Mouse (Mus musculus) brain, embryonic 14.5 days (tissue): ENCODE results near the gene Creld1. TPM values are rescaled to one million over a fixed set of nuclear protein-coding genes. Genes with fewer than 3 reads are reported as not detected.

Experiments
- DNase-seq: peaks from one replicate; pipeline ENCODE4 v3.0.0-alpha.2; 2011; ENCODE audit warnings: low read depth
- CTCF ChIP-seq: fragments of 200-500 bp; IDR thresholded peaks from 2 replicates; pipeline ENCODE4 v1.5.1; 2012; ENCODE audit warnings: inconsistent platforms, mild to moderate bottlenecking, moderate library complexity, borderline replicate concordance; ENCODE audit not compliant: insufficient read depth, insufficient read length; ENCODE audit errors: extremely low read depth
- POLR2A ChIP-seq: fragments of 200-500 bp; IDR thresholded peaks from 2 replicates; pipeline ENCODE4 v1.6.1; 2012; ENCODE audit warnings: mild to moderate bottlenecking, inconsistent platforms, borderline replicate concordance; ENCODE audit not compliant: poor library complexity, insufficient read depth, insufficient read length, severe bottlenecking; ENCODE audit errors: extremely low read depth
- polyA plus RNA-seq: library from polyadenylated mRNA; depleted of rRNA; stranded (reverse); fragments of >200 nt; gene quantifications from 2 replicates; pipeline ENCODE4 v1.2.3, GENCODE M21; 2012

Creld1 gene
- polyA plus RNA-seq, 1 experiment, result 42.2 TPM

- TF ChIP-seq CTCF, result no peak
- TF ChIP-seq POLR2A, result no peak
Observed at GRCm38 (mm10) chr6:113477353-113477752, 5.7 kb upstream of the Creld1 start.

GRCm38 (mm10) chr6:113478906-113479305, 4.2 kb upstream of the Creld1 start:
- no peak for TF ChIP-seq CTCF
- no peak for TF ChIP-seq POLR2A
- DNase-seq, result no peak

More at GRCm38 (mm10) chr6:113477353-113477752, 5.7 kb upstream of the Creld1 start:
- DNase-seq, result no peak

GRCm38 (mm10) chr6:113480555-113481373, 2.3 kb upstream of the Creld1 start:
- TF ChIP-seq POLR2A, result no peak
- no peak for TF ChIP-seq CTCF
- DNase-seq, result no peak

- TF ChIP-seq POLR2A (no peak), CTCF (0 out of 2 replicates have a peak, but pooled peaks have one; percentile 7)
- DNase-seq, result no peak
Observed at GRCm38 (mm10) chr6:113482477-113483099, 509 bp upstream of the Creld1 start.

GRCm38 (mm10) chr6:113483729-113484128, 632 bp downstream of the Creld1 start:
- TF ChIP-seq CTCF (no peak), POLR2A (no peak)

GRCm38 (mm10) chr6:113487125-113487576, 4.1 kb downstream of the Creld1 start:
- TF ChIP-seq POLR2A (no peak), CTCF (no peak)
- DNase-seq, result no peak

More at GRCm38 (mm10) chr6:113483729-113484128, 632 bp downstream of the Creld1 start:
- peak; percentile 55 for DNase-seq

- TF ChIP-seq POLR2A (no peak), CTCF (no peak)
- no peak for DNase-seq
Observed at GRCm38 (mm10) chr6:113489410-113489809, 6.3 kb downstream of the Creld1 start.

GRCm38 (mm10) chr6:113492101-113492864, 9.2 kb downstream of the Creld1 start:
- no peak for TF ChIP-seq POLR2A
- no peak for TF ChIP-seq CTCF
- no peak for DNase-seq

GRCm38 (mm10) chr6:113494258-113494788, 11.2 kb downstream of the Creld1 start:
- TF ChIP-seq POLR2A (0 out of 2 replicates have a peak, but pooled peaks have one; percentile 10), CTCF (peak; percentile 79)
- DNase-seq, result peak; percentile 84

GRCm38 (mm10) chr6:113495071-113495675, 12.1 kb downstream of the Creld1 start:
- no peak for TF ChIP-seq CTCF
- no peak for TF ChIP-seq POLR2A
- DNase-seq, result no peak

GRCm38 (mm10) chr6:113499346-113499745, 16.2 kb downstream of the Creld1 start:
- DNase-seq, result no peak
- no peak for TF ChIP-seq CTCF
- TF ChIP-seq POLR2A, result no peak
